Mouse (Mus musculus) left cerebral cortex, postnatal 14 days (tissue): ENCODE measurements around the gene Mug2. TPM values are rescaled to one million over a fixed set of nuclear protein-coding genes. Genes with fewer than 3 reads are reported as not detected.
A peak's percentile ranks its signal among the peaks of the same experiment; 100 is the strongest.
"Not testable (repeated sequence)": the region's sequence is repeated elsewhere in the genome, so short reads cannot be mapped to it uniquely, and the experiment has no call there.

Experiments
- DNase-seq, 2 experiments: peaks; one replicate each; pipeline ENCODE4 v3.0.0; 2021 to 2022; ENCODE audit warnings: low spot score in 2 of 2, mixed read lengths in 1 of 2
- intact Hi-C: fragments of 180-260 bp; cut with DNase I; formaldehyde crosslinking; loops from one replicate; pipeline ENCODE4 v1.15.1; 2025
- long read RNA-seq, 2 experiments: library from polyadenylated mRNA; stranded (forward); transcript quantifications; one replicate each; pipeline ENCODE4 v2.0.0; 2021
- total RNA-seq, 2 experiments: library from RNA; stranded (reverse); gene quantifications; 2 replicates each; pipeline ENCODE4 v1.2.3; 2021

Mug2 gene
- not detected for total RNA-seq
- long read RNA-seq, experiment 1, result 0 reads
- long read RNA-seq, experiment 2, result 0 reads

GRCm38 (mm10) chr6:122006461-122006860, at the start of gene Mug2:
Gene Mug2, plus strand, starts transcription at chr6:122006761.
- intact Hi-C loops, DNase-seq: not testable (repeated sequence)

DNA sequence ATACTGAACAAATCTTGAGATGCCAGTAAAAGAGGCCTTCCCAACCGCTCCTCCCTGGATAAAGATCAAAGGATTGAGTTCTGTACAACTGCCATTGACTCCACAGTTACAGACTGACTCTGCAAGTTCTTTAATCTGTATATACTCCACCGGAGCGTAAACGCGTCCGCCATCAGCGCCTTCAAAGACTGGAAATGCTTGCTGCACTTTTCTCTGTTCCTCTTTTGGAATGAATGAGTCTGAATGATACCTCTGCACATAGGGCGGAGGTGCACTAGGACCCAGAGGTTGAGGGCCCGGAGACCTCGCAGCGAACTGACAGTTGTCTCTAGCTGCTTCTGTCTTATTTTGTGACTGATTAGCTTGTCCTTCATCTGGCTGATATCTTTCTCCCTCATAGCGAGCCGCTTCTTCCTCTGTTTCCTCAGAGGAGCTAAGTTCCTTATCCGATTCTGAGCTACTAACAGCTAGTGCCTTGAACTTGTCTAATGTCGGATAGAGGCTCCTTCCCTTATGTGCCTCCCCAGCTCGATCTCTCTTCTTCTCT, 48.7 kb upstream of the Mug2 start:
- DNase-seq, intact Hi-C loops: not testable (repeated sequence)

DNA sequence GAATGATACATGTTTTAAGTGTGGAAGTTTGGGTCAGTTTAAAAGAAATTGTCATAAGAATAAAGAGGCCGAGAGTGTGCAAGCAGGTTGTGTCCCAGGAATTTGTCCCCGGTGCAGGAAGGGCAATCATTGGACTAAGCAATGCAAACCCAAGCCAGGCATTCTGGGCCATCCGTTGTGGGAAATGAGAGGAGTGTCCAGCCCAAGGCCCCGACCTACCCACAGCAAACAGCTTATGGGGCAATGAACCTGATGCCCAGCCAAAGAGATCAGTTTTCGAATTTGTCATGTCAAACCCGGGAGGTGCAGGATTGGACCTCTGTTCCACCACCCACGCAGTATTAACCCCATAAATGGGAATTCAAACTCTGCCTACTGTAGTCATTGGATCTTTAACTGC, 30.9 kb upstream of the Mug2 start:
- intact Hi-C loops, result no loop called here

DNA sequence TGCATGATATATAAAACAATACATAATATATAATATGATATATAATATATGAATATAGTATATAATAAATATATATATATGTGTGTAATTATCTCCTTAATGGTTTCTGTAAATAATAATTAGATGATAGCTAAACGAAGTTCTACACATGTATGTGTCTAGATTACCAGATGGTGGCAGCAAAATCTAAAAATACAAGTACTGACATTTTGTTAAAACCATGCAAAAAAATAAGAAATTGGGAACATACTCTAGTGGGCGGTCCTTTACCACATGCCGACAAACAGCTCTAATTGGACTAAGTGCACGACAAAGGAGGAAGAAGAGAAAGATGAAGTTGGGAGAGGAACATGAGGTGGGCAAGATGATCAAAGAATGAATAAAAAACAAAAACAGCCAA, 94.3 kb downstream of the Mug2 start:
- peak in 1 of 2 experiments; percentile 3 for DNase-seq
- intact Hi-C loops, result loop anchor here (10.0 kb wide), 1 partner anchor 204 kb away; the partner anchor contains the start of gene M6pr

More for the DNA sequence above, 30.9 kb upstream of the Mug2 start:
- DNase-seq, result no peak

- DNase-seq, result no peak
Observed at GRCm38 (mm10) chr6:122101671-122102070, 95.1 kb downstream of the Mug2 start.

GRCm38 (mm10) chr6:122116963-122117362, 110.4 kb downstream of the Mug2 start:
- intact Hi-C loops, result no loop called here
- no peak for DNase-seq

More at GRCm38 (mm10) chr6:122101671-122102070, 95.1 kb downstream of the Mug2 start:
- intact Hi-C loops, result loop anchor here (10.0 kb wide), 1 partner anchor 203 kb away; the partner anchor contains the start of gene M6pr

DNA sequence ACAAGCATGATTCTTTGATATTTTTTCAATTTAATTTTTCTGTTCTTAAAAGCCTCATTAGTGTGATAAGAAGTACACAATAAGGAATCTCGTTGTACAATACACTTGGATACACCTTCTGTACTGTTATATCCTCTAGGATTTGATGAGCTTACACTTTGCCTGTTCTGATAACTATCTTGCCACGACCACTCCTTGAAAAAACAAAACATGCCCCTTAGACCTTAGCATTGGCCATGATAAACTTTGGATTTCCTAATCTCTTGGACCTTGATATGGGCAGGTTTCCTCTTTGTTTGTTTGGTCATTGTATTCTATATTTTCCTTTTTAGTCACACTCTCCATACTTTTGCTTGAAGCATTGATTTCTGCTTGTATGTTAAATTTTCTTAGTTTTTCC, 123.0 kb downstream of the Mug2 start:
- no peak for DNase-seq
- intact Hi-C loops, result no loop called here

Other genes starting within 250 kb of the Mug2 start
- not detected for gene Mug1, start 168.2 kb upstream of the Mug2 start, total RNA-seq